Mouse (Mus musculus): ENCODE data around the gene St6galnac4. TPM values are rescaled to one million over a fixed set of nuclear protein-coding genes. Genes with fewer than 3 reads are reported as not detected.

The St6galnac4 gene
- polyA plus RNA-seq, 1 experiment, result 9.6 TPM

- TF ChIP-seq POLR2A (IDR thresholded peaks at IDR 0.05; ENCODE audit: low read depth, low read length) (no peak), CTCF (IDR thresholded peaks at IDR 0.05; ENCODE audit: extremely low read depth, insufficient read length, insufficient replicate concordance, low read depth, low read length) (no peak)
- Histone ChIP-seq H3K36me3 (ENCODE audit: control insufficient read depth, insufficient read depth, low read length) (peaks cover 7% of the 10 kb centered on the region), H3K4me3 (ENCODE audit: low read depth, low read length) (no peak overlapping the region), H3K4me1 (ENCODE audit: control insufficient read depth, insufficient read depth, insufficient read length, low read length) (peaks cover 43% of the 10 kb centered on the region), H3K27ac (ENCODE audit: insufficient read depth, low read depth, low read length) (no peak overlapping the region), H3K27me3 (ENCODE audit: control insufficient read depth, insufficient read depth, low read length) (no peaks in the 10 kb centered on the region)
- 46% methylated on average over 5 of the region's 5 CpGs for WGBS
Observed at GRCm38 (mm10) chr2:32551236-32551635, 35.7 kb upstream of the St6galnac4 start.

GRCm38 (mm10) chr2:32553592-32554148 is 33.2 kb upstream of the St6galnac4 start:
- Histone ChIP-seq H3K4me3 (ENCODE audit: low read depth, low read length) (peak overlapping the region; percentile 23; the same call in 1 of the 2 replicates), H3K27me3 (ENCODE audit: control insufficient read depth, insufficient read depth, low read length) (no peaks in the 10 kb centered on the region), H3K27ac (ENCODE audit: insufficient read depth, low read depth, low read length) (peak overlapping the region; percentile 52), H3K36me3 (ENCODE audit: control insufficient read depth, insufficient read depth, low read length) (peaks cover 20% of the 10 kb centered on the region), H3K4me1 (ENCODE audit: control insufficient read depth, insufficient read depth, insufficient read length, low read length) (peaks cover 29% of the 10 kb centered on the region)
- TF ChIP-seq CTCF (IDR thresholded peaks at IDR 0.05; ENCODE audit: extremely low read depth, insufficient read length, insufficient replicate concordance, low read depth, low read length) (no peak), POLR2A (IDR thresholded peaks at IDR 0.05; ENCODE audit: low read depth, low read length) (no peak)
- WGBS, result 63% methylated on average over 7 of the region's 7 CpGs

- Histone ChIP-seq H3K4me3 (ENCODE audit: low read depth, low read length) (no peak overlapping the region), H3K27ac (ENCODE audit: insufficient read depth, low read depth, low read length) (no peak overlapping the region), H3K36me3 (ENCODE audit: control insufficient read depth, insufficient read depth, low read length) (peaks cover 36% of the 10 kb centered on the region), H3K4me1 (ENCODE audit: control insufficient read depth, insufficient read depth, insufficient read length, low read length) (peaks cover 22% of the 10 kb centered on the region), H3K27me3 (ENCODE audit: control insufficient read depth, insufficient read depth, low read length) (no peaks in the 10 kb centered on the region)
- WGBS, result 33% methylated on average over 4 of the region's 4 CpGs
- no peak for TF ChIP-seq CTCF (IDR thresholded peaks at IDR 0.05; ENCODE audit: extremely low read depth, insufficient read length, insufficient replicate concordance, low read depth, low read length)
- no peak for TF ChIP-seq POLR2A (IDR thresholded peaks at IDR 0.05; ENCODE audit: low read depth, low read length)
Observed at GRCm38 (mm10) chr2:32555484-32555883, 31.4 kb upstream of the St6galnac4 start.

- Histone ChIP-seq H3K27me3 (ENCODE audit: control insufficient read depth, insufficient read depth, low read length) (no peaks in the 10 kb centered on the region), H3K4me1 (ENCODE audit: control insufficient read depth, insufficient read depth, insufficient read length, low read length) (peaks cover 19% of the 10 kb centered on the region; the same call in 1 of the 2 replicates), H3K36me3 (ENCODE audit: control insufficient read depth, insufficient read depth, low read length) (peaks cover 39% of the 10 kb centered on the region), H3K27ac (ENCODE audit: insufficient read depth, low read depth, low read length) (no peak overlapping the region), H3K4me3 (ENCODE audit: low read depth, low read length) (no peak overlapping the region)
- TF ChIP-seq POLR2A (IDR thresholded peaks at IDR 0.05; ENCODE audit: low read depth, low read length) (no peak), CTCF (IDR thresholded peaks at IDR 0.05; ENCODE audit: extremely low read depth, insufficient read length, insufficient replicate concordance, low read depth, low read length) (no peak)
- WGBS, result 83% methylated on average over 7 of the region's 7 CpGs
Observed at GRCm38 (mm10) chr2:32556019-32556418, 30.9 kb upstream of the St6galnac4 start.

GRCm38 (mm10) chr2:32559570-32559969 is 27.3 kb upstream of the St6galnac4 start:
- Histone ChIP-seq H3K36me3 (ENCODE audit: control insufficient read depth, insufficient read depth, low read length) (peaks cover 64% of the 10 kb centered on the region), H3K4me3 (ENCODE audit: low read depth, low read length) (no peak overlapping the region), H3K27me3 (ENCODE audit: control insufficient read depth, insufficient read depth, low read length) (no peaks in the 10 kb centered on the region), H3K27ac (ENCODE audit: insufficient read depth, low read depth, low read length) (no peak overlapping the region), H3K4me1 (ENCODE audit: control insufficient read depth, insufficient read depth, insufficient read length, low read length) (peaks cover 6% of the 10 kb centered on the region; the same call in 1 of the 2 replicates)
- 62% methylated on average over 5 of the region's 5 CpGs for WGBS
- TF ChIP-seq POLR2A (IDR thresholded peaks at IDR 0.05; ENCODE audit: low read depth, low read length) (no peak), CTCF (IDR thresholded peaks at IDR 0.05; ENCODE audit: extremely low read depth, insufficient read length, insufficient replicate concordance, low read depth, low read length) (no peak)

- TF ChIP-seq POLR2A (IDR thresholded peaks at IDR 0.05; ENCODE audit: low read depth, low read length) (no peak), CTCF (IDR thresholded peaks at IDR 0.05; ENCODE audit: extremely low read depth, insufficient read length, insufficient replicate concordance, low read depth, low read length) (peak; percentile 81; the same call in 1 of the 2 replicates)
- 32% methylated on average over 4 of the region's 4 CpGs for WGBS
- Histone ChIP-seq H3K4me3 (ENCODE audit: low read depth, low read length) (no peak overlapping the region), H3K36me3 (ENCODE audit: control insufficient read depth, insufficient read depth, low read length) (peaks cover 66% of the 10 kb centered on the region), H3K27ac (ENCODE audit: insufficient read depth, low read depth, low read length) (no peak overlapping the region), H3K27me3 (ENCODE audit: control insufficient read depth, insufficient read depth, low read length) (no peaks in the 10 kb centered on the region), H3K4me1 (ENCODE audit: control insufficient read depth, insufficient read depth, insufficient read length, low read length) (no peaks in the 10 kb centered on the region; the same call in 1 of the 2 replicates)
Observed at GRCm38 (mm10) chr2:32566536-32567063, 20.3 kb upstream of the St6galnac4 start.

- TF ChIP-seq POLR2A (IDR thresholded peaks at IDR 0.05; ENCODE audit: low read depth, low read length), result no peak
- TF ChIP-seq CTCF (IDR thresholded peaks at IDR 0.05; ENCODE audit: extremely low read depth, insufficient read length, insufficient replicate concordance, low read depth, low read length), result no peak
- Histone ChIP-seq H3K36me3 (ENCODE audit: control insufficient read depth, insufficient read depth, low read length) (peaks cover 58% of the 10 kb centered on the region), H3K27me3 (ENCODE audit: control insufficient read depth, insufficient read depth, low read length) (no peaks in the 10 kb centered on the region), H3K4me3 (ENCODE audit: low read depth, low read length) (no peak overlapping the region), H3K27ac (ENCODE audit: insufficient read depth, low read depth, low read length) (no peak overlapping the region), H3K4me1 (ENCODE audit: control insufficient read depth, insufficient read depth, insufficient read length, low read length) (peaks cover 3% of the 10 kb centered on the region; the same call in 1 of the 2 replicates)
- whole genome bisulfite sequencing, result 31% methylated on average over 5 of the region's 5 CpGs
Observed at GRCm38 (mm10) chr2:32568149-32568548, 18.7 kb upstream of the St6galnac4 start.
